Mouse (Mus musculus): ENCODE data around the gene Card19.

DNA sequence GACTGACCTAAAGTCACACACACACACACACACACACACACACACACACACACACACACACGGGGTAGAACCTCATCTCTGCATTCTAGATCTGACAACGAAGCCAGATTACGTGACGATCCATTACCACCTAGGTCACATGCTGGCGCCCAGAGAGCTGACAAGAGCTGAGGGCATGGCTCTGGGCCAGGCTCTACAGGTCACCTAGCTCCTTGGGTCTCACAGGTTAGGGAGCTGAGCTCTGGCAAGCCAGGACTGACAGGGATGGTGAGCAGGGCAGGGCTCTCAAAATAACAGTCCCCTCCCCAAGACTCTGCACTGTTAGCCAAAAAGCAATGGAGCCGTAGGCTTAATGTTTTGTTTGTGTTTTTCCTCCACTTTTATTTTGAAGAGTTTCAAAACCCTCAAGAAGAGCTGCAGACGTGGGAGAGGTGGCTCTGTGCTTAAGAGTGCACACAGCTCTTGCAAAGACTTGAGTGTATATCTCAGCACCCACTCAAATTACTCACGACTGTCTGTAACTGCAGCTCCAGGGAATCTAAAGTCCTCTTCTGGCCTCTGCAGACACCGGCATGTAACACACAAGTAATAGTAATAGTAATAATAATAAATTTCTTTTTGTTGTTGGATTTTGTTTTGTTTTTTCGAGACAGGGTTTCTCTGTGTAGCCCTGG lies 57.7 kb downstream of the Card19 start:
- no peak for TF ChIP-seq POLR2A (IDR thresholded peaks at IDR 0.05; ENCODE audit: insufficient read length, low read depth)
- TF ChIP-seq MAX (IDR thresholded peaks at IDR 0.05; ENCODE audit: low read depth), result no peak
- no peak for TF ChIP-seq TCF3 (IDR thresholded peaks at IDR 0.05; ENCODE audit: insufficient read length, low read depth)
- TF ChIP-seq SRF (IDR thresholded peaks at IDR 0.05; ENCODE audit: control insufficient read depth, insufficient read length, low read depth), result no peak
